Mouse (Mus musculus) lung, embryonic 15.5 days (tissue): ENCODE data around the gene Ifitm7. TPM values are rescaled to one million over a fixed set of nuclear protein-coding genes. Genes with fewer than 3 reads are reported as not detected.
"Not testable (repeated sequence)": the region's sequence is repeated elsewhere in the genome, so short reads cannot be mapped to it uniquely, and the experiment has no call there.

ENCODE experiments used
- ATAC-seq: fragments of 200-750 bp; cut with Nextera tagmentation; 2 replicates; pipeline ENCODE4 v1.8.0; 2017; ENCODE audit warnings: moderate number of reproducible peaks, borderline replicate concordance; ENCODE audit not compliant: low FRiP score, low TSS enrichment; ENCODE audit errors: extremely low read depth
- H3K27ac ChIP-seq: fragments of 300-500 bp; sonication (generic); 2 replicates; pipeline ENCODE4 v1.5.1; 2015; ENCODE audit warnings: moderate library complexity, mild to moderate bottlenecking, inconsistent platforms
- H3K27me3 ChIP-seq: fragments of 300-500 bp; sonication (generic); 2 replicates; pipeline ENCODE4 v1.6.1; 2015; ENCODE audit warnings: inconsistent platforms
- H3K36me3 ChIP-seq: fragments of 300-500 bp; sonication (generic); 2 replicates; pipeline ENCODE4 v1.6.1; 2015; ENCODE audit warnings: inconsistent platforms
- H3K4me1 ChIP-seq: fragments of 300-500 bp; sonication (generic); 2 replicates; pipeline ENCODE4 v1.6.1; 2015; ENCODE audit warnings: inconsistent platforms
- H3K4me2 ChIP-seq: fragments of 300-500 bp; sonication (generic); 2 replicates; pipeline ENCODE4 v1.6.1; 2015; ENCODE audit warnings: inconsistent platforms, mild to moderate bottlenecking, moderate library complexity
- H3K4me3 ChIP-seq: fragments of 300-500 bp; sonication (generic); 2 replicates; pipeline ENCODE4 v1.5.1; 2015; ENCODE audit warnings: mild to moderate bottlenecking, inconsistent platforms
- H3K9ac ChIP-seq: fragments of 300-500 bp; sonication (generic); 2 replicates; pipeline ENCODE4 v1.6.1; 2015; ENCODE audit warnings: inconsistent platforms
- H3K9me3 ChIP-seq: fragments of 300-500 bp; sonication (generic); 2 replicates; pipeline ENCODE4 v1.6.1; 2016; ENCODE audit warnings: inconsistent platforms
- WGBS: fragments of 180-500 bp; shearing (Covaris S2); methylation state at CpG from one replicate; pipeline ENCODE4 v1.1.7; 2015; 5-methylcytosine and 5-hydroxymethylcytosine counted together
- polyA plus RNA-seq: library from polyadenylated mRNA; unstranded; fragments of >200 nt; fragmentation: Nextera tagmentation; extraction: Ambion mirVana; gene quantifications from 2 replicates; pipeline ENCODE4 v1.2.1, GENCODE M21; 2015

Ifitm7 gene
- polyA plus RNA-seq, 1 experiment from 2014 or later = not detected

- H3K27me3 ChIP-seq = no peaks in the 10 kb centered on the region
- ATAC-seq = no peak
These were observed 18.6 kb upstream of the Ifitm7 start for GRCm38 (mm10) chr16:14005266-14005665.

GRCm38 (mm10) chr16:14004726-14005125, 18.0 kb upstream of the Ifitm7 start:
- no peaks in the 10 kb centered on the region for H3K27me3 ChIP-seq
- no peaks in the 10 kb centered on the region for H3K9me3 ChIP-seq
- H3K4me2 ChIP-seq = no peak overlapping the region
- WGBS = 66% methylated on average over 2 of the region's 2 CpGs
- no peak overlapping the region for H3K4me3 ChIP-seq
- H3K27ac ChIP-seq = no peak overlapping the region
- ATAC-seq = no peak
- H3K4me1 ChIP-seq = 0 out of 2 replicates have a peak, but pooled peaks cover 3% of the 10 kb centered on the region
- no peak overlapping the region for H3K9ac ChIP-seq
- no peaks in the 10 kb centered on the region for H3K36me3 ChIP-seq

More at GRCm38 (mm10) chr16:14005266-14005665, 18.6 kb upstream of the Ifitm7 start:
- Histone ChIP-seq H3K9me3 (no peaks in the 10 kb centered on the region), H3K4me3 (no peak overlapping the region), H3K9ac (no peak overlapping the region), H3K4me2 (no peak overlapping the region), H3K4me1 (0 out of 2 replicates have a peak, but pooled peaks cover 3% of the 10 kb centered on the region), H3K27ac (no peak overlapping the region), H3K36me3 (no peaks in the 10 kb centered on the region)
- WGBS = 67% methylated on average over 4 of the region's 4 CpGs

GRCm38 (mm10) chr16:14004170-14004569, 17.5 kb upstream of the Ifitm7 start:
- ATAC-seq = no peak
- Histone ChIP-seq H3K4me2 (no peak overlapping the region), H3K4me3 (no peak overlapping the region), H3K27me3 (no peaks in the 10 kb centered on the region), H3K36me3 (no peaks in the 10 kb centered on the region), H3K9me3 (no peaks in the 10 kb centered on the region), H3K4me1 (0 out of 2 replicates have a peak, but pooled peaks cover 3% of the 10 kb centered on the region), H3K9ac (no peak overlapping the region), H3K27ac (no peak overlapping the region)
- WGBS = 21% methylated on average over 3 of the region's 3 CpGs

- 43% methylated on average over 8 of the region's 8 CpGs for WGBS
- Histone ChIP-seq H3K36me3 (no peaks in the 10 kb centered on the region), H3K27ac (no peak overlapping the region), H3K4me1 (0 out of 2 replicates have a peak, but pooled peaks cover 3% of the 10 kb centered on the region), H3K27me3 (no peaks in the 10 kb centered on the region), H3K9me3 (no peaks in the 10 kb centered on the region), H3K4me2 (no peak overlapping the region), H3K9ac (no peak overlapping the region), H3K4me3 (no peak overlapping the region)
- ATAC-seq = no peak
These were observed 16.9 kb upstream of the Ifitm7 start for GRCm38 (mm10) chr16:14003386-14004130.

GRCm38 (mm10) chr16:13994502-13994901, 7.8 kb upstream of the Ifitm7 start:
- Histone ChIP-seq H3K4me2 (no peak overlapping the region), H3K27ac (no peak overlapping the region), H3K4me1 (no peaks in the 10 kb centered on the region), H3K27me3 (no peaks in the 10 kb centered on the region), H3K4me3 (no peak overlapping the region), H3K9me3 (no peaks in the 10 kb centered on the region), H3K36me3 (no peaks in the 10 kb centered on the region), H3K9ac (no peak overlapping the region)
- WGBS = 62% methylated on average over 1 of the region's 1 CpGs
- ATAC-seq = no peak

GRCm38 (mm10) chr16:13994076-13994475, 7.4 kb upstream of the Ifitm7 start:
- ATAC-seq = no peak
- Histone ChIP-seq H3K9me3 (no peaks in the 10 kb centered on the region), H3K4me1 (no peaks in the 10 kb centered on the region), H3K4me2 (no peak overlapping the region), H3K27me3 (no peaks in the 10 kb centered on the region), H3K9ac (no peak overlapping the region), H3K27ac (no peak overlapping the region), H3K36me3 (no peaks in the 10 kb centered on the region), H3K4me3 (no peak overlapping the region)
- 85% methylated on average over 1 of the region's 1 CpGs for WGBS

- Histone ChIP-seq H3K27me3 (no peaks in the 10 kb centered on the region), H3K4me3 (no peak overlapping the region), H3K4me2 (no peak overlapping the region), H3K9me3 (no peaks in the 10 kb centered on the region), H3K9ac (no peak overlapping the region), H3K4me1 (no peaks in the 10 kb centered on the region), H3K36me3 (no peaks in the 10 kb centered on the region), H3K27ac (no peak overlapping the region)
- ATAC-seq = no peak
- 71% methylated on average over 11 of the region's 11 CpGs for WGBS
These were observed 6.0 kb upstream of the Ifitm7 start for GRCm38 (mm10) chr16:13992518-13993248.

GRCm38 (mm10) chr16:13986197-13986573, 503 bp downstream of the Ifitm7 start:
- Histone ChIP-seq H3K4me1 (peaks cover 8% of the 10 kb centered on the region; the same call in 1 of the 2 replicates), H3K9ac (no peak overlapping the region), H3K27me3 (peaks cover 6% of the 10 kb centered on the region; the same call in 1 of the 2 replicates), H3K36me3 (no peaks in the 10 kb centered on the region), H3K4me3 (no peak overlapping the region), H3K4me2 (peak overlapping the region; percentile 92; the same call in 1 of the 2 replicates), H3K27ac (no peak overlapping the region), H3K9me3 (no peaks in the 10 kb centered on the region)
- 75% methylated on average over 3 of the region's 3 CpGs for WGBS
- no peak for ATAC-seq

GRCm38 (mm10) chr16:13983161-13983560, 3.5 kb downstream of the Ifitm7 start:
- ATAC-seq = no peak
- H3K27me3 ChIP-seq = peaks cover 6% of the 10 kb centered on the region; the same call in 1 of the 2 replicates
- no peaks in the 10 kb centered on the region for H3K9me3 ChIP-seq
- no peak overlapping the region for H3K4me3 ChIP-seq
- WGBS = 86% methylated on average over 5 of the region's 5 CpGs
- no peaks in the 10 kb centered on the region for H3K36me3 ChIP-seq
- peaks cover 8% of the 10 kb centered on the region; the same call in 1 of the 2 replicates for H3K4me1 ChIP-seq
- H3K4me2 ChIP-seq = no peak overlapping the region
- no peak overlapping the region for H3K9ac ChIP-seq
- no peak overlapping the region for H3K27ac ChIP-seq

- H3K36me3 ChIP-seq, H3K9ac ChIP-seq, H3K4me1 ChIP-seq, H3K4me2 ChIP-seq, H3K27me3 ChIP-seq, H3K9me3 ChIP-seq, H3K4me3 ChIP-seq, ATAC-seq, H3K27ac ChIP-seq: not testable (repeated sequence)
- 78% methylated on average over 3 of the region's 3 CpGs for WGBS
These were observed 5.0 kb downstream of the Ifitm7 start for GRCm38 (mm10) chr16:13981726-13982125.

GRCm38 (mm10) chr16:13977026-13977425, 9.7 kb downstream of the Ifitm7 start:
- WGBS = 58% methylated on average over 1 of the region's 1 CpGs
- H3K9me3 ChIP-seq, H3K4me2 ChIP-seq, H3K27me3 ChIP-seq, H3K4me1 ChIP-seq, H3K27ac ChIP-seq, ATAC-seq, H3K9ac ChIP-seq, H3K4me3 ChIP-seq, H3K36me3 ChIP-seq: not testable (repeated sequence)

GRCm38 (mm10) chr16:13976358-13976896, 10.3 kb downstream of the Ifitm7 start:
- H3K4me2 ChIP-seq, H3K4me1 ChIP-seq, H3K27me3 ChIP-seq, H3K27ac ChIP-seq, ATAC-seq, H3K36me3 ChIP-seq, H3K4me3 ChIP-seq, H3K9me3 ChIP-seq, H3K9ac ChIP-seq: not testable (repeated sequence)
- 79% methylated on average over 4 of the region's 4 CpGs for WGBS
